Mouse (Mus musculus) embryo, embryonic 11 days (tissue): ENCODE results near the gene Pgk1.
"Not testable (repeated sequence)": the region's sequence is repeated elsewhere in the genome, so short reads cannot be mapped to it uniquely, and the experiment has no call there.

ENCODE experiments used
- DNase-seq: peaks from one replicate; pipeline ENCODE4 v3.0.0-alpha.2; 2015

Pgk1 gene

DNA sequence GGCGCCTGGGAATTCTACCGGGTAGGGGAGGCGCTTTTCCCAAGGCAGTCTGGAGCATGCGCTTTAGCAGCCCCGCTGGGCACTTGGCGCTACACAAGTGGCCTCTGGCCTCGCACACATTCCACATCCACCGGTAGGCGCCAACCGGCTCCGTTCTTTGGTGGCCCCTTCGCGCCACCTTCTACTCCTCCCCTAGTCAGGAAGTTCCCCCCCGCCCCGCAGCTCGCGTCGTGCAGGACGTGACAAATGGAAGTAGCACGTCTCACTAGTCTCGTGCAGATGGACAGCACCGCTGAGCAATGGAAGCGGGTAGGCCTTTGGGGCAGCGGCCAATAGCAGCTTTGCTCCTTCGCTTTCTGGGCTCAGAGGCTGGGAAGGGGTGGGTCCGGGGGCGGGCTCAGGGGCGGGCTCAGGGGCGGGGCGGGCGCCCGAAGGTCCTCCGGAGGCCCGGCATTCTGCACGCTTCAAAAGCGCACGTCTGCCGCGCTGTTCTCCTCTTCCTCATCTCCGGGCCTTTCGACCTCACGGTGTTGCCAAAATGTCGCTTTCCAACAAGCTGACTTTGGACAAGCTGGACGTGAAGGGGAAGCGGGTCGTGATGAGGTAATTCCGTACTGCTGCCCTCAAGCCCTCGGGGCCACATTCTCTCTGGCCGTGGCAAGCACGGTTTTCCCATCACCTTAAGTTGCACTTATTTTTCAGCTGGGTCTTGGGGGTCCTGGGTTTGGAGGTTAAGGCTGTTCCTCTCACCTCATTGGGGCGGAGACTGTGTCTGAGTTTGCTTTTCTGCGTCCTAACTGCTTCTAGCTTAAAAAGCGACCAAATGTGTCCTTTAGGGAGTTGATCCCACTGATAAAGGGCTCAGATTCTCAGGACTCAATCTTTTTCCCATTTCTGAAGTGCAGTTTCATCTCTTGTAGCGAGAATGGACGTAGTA, at the start of gene Pgk1:
Gene Pgk1 (plus strand): TSS at position 388 of the 937 bp plus-strand sequence.
- DNase-seq = peak; percentile 94

DNA sequence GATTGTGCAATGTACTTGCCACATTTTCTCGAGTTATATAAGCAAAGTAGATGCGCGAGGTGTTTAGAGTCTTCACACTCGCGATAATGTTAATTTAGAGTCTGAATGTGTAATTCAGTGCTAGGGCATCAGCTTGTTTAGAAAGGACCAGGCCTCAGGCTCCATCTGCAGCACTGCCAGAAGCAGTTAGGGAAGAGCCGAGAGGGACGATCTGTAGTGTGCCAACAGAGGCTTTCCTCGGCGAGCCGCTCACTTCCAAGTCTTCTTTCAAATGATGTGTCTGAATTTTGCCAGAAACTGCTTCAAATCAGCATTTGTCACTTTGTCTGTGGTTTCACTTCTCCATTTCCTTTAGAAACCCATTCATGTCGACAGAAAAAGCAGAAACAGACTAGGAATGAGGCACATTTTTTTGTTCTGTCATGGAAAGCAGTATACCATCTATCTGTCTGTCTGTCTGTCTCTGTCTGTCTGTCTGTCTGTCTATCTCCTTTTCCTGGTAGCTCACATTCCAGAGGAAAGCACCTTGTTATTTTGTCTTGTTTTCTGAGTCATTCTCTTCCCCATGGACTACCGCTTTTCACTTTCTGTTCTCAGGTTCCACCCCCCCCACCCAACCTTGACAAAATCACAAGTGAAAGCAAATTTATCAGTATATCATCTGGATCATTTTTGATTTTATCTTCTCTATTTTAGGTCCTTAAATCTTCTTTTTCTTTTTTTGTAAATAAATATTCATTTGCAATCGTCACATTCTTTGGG, 47.4 kb upstream of the Pgk1 start:
- no peak for DNase-seq

GRCm38 (mm10) chrX:106142936-106143335, 44.0 kb upstream of the Pgk1 start, which contains the start of gene Tlr13:
Gene Tlr13 (plus strand): TSS chrX:106143204.
- no peak for DNase-seq

- no peak for DNase-seq
Observed at GRCm38 (mm10) chrX:106148185-106148584, 38.7 kb upstream of the Pgk1 start.

DNA sequence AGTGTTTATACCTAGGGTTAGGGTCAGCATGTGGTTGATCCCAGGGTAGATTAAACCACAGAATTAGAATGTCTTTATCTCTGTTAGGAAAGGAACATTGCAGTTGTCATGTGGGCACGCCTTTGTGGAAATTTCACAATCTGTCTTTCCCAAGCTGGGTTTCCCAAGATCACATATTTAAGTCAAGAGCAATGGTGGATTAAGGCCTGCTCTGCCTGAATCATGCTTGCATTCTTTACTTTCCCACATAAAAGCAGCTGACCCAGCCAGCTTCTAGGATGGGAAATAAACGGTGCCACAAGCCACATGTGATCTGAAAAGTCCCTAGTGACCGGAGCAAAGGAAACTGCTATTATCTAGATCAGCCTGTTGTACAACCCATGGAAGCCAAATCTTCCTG, 37.4 kb upstream of the Pgk1 start:
- no peak for DNase-seq

DNA sequence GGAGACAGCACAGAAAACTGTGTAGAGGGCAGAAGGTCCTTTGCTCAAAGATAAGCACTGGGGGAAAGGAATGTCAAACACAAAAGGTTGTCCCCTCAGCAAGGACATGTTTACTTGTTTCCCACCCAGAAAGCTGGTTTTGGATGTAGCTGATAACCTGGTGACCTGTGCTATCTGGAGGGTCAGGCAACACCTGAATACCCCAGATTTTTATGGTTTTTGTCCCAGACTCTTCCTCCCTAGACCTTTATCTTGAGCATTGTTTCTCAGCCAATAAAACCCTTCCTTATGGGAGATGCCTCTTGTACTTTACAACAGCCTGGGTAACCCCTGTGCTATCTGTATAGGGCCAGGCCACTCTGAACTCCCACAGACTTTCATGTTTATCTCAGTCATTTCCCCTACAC, 32.7 kb upstream of the Pgk1 start:
- no peak for DNase-seq

DNA sequence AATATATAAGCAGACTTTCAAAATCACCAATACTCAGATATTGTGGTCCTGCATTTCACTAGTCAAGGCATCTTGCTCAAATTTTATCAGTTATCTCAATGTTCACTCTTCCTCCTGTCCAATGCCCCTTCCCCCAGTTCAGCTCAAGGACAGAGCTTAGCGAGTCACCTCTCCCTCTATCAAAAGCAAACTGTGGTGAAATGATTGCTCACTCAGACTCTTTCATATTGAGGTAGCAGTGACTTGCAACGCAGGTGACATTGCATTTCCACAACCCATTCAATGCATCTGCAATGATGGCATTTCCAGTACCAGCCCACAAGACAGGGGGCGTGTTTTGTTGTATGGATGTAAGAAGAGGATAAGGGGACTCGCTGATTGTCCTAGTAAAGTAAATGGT, 31.0 kb upstream of the Pgk1 start:
- no peak for DNase-seq

- no peak for DNase-seq
Observed at GRCm38 (mm10) chrX:106163995-106164394, 22.9 kb upstream of the Pgk1 start.

DNA sequence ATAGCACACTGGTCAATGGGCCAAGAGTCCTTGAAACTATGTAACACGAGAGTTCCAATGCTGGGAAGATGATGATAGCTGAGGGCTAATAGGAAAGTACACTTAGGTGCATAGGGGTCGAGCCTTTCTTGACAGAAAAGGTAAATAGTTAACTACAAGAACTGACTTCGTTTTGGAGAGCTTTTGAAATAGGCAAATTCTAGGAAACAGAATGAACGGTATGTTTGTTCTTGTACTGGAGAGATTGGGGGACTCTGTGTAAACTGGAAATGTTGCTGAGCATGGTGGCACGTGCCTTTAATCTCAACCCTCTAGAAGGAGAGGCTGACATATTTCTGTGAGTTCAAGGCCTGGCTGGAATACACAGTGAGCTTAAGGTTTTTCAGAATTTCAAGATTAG, 22.3 kb upstream of the Pgk1 start:
- DNase-seq = no peak

DNA sequence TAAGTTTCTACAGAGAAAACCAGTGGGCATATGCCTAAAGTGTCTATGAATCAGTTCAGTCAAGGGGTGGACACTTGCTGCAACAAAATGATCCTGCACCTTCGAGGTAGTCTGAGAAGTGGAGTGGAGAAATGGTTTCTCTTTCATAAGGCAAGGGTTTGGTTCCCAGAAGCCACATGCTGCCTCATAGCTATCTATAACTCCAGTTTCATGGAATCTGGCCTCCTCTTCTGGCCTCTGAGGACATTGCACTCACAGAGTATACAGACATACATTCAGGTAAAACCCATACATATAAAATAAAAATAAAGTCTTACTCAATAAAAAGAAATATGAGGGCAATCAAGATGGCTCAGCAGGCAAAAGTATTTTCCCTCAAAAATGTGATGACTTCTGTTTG, 21.8 kb upstream of the Pgk1 start:
- DNase-seq = no peak

- DNase-seq = peak; percentile 81
Observed at GRCm38 (mm10) chrX:106171106-106171852, 15.6 kb upstream of the Pgk1 start.

DNA sequence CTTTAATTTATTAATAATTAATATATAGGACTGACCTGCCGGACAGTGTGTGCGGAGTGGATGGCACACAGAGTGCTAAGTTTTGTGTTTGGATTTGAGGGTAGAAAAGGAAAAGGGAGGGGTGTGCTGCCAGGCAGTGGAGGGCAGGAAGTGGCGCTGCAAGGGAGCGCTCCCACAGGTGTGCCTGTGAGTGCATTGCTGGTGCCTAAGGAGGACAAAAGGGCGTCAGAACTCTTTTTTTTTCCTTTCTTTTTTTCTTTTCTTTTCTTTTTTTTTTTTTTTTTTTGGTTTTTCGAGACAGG, 15.1 kb upstream of the Pgk1 start:
- no peak for DNase-seq

- no peak for DNase-seq
Observed at GRCm38 (mm10) chrX:106176331-106176730, 10.6 kb upstream of the Pgk1 start.

DNA sequence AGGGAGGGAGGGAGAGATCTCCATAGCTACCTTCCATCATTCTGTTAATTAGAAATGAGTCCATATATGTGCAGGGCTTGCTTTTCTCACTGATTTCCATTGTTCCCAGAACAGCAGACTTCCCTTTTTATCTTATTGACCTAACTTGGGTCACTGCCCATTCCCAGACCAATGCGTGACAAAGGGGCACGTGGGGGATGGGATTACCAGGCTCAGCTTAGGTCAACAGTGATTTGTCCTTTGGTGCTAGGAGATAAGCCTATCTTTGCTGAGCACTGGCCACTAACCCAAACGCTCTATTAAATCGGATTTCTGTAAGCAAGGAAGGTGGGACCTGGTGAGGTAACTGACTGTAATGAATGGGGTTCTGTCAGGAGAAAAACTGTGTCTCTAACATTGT, 2.6 kb upstream of the Pgk1 start:
- peak; percentile 12 for DNase-seq

DNA sequence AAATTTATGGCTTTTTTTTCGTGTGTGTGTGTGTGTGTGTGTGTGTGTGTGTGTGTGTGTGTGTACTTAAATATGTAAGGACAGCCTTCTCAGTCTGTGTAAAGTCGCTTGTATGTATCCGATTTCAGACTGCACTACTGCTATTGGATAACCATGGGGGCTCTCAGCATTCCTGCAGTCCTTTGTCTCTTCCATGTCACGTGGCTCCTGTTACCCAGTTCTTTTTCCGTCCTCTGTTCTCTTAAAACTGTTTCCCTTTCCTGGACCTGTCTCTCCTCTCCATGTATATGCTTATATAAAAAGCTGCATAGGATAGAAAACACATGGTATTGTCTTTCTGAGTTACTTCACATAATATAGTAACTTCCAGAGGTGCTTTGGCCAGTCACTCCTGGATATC, 1.2 kb upstream of the Pgk1 start:
- DNase-seq = peak; percentile 69

DNA sequence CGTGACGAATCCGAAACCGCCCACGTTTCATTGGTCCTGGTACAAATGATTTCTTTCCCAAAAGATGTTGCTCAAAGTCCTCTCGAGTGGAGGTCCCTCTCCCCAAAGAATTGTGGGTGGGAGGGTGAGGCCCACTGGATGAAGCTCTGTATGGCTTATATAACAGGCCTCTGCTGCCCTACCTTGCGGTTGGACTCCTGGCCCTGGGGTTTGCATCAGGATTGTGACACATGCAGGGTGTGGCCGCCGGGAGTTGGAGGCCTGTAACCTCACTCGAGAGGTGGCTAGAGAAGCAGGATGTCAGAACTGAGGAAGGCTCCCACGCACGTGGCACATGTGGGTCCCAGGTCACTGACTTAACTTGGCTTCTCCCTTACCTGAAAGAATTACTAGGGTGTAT, 837 bp downstream of the Pgk1 start:
- peak; percentile 24 for DNase-seq

DNA sequence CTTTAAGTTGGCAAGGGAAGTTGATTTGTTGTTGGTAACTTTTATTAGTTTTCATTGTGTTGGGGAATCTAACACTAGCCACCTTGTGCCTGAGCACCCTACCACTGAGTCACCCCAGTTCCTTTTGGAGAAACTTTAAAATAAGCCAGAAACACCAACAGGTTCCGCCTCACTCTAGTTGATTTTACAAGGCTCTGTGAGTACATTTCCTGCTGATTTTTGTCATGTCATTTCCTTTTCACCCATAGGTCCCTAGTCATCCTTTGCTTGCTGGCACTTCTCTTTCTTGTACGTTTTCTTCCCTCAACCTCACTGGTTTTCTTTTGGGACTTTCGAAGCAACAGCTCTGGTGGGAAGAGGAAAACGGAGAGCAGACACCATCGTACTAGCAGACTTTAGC, 2.5 kb downstream of the Pgk1 start:
- DNase-seq = no peak

- no peak for DNase-seq
Observed at GRCm38 (mm10) chrX:106190091-106190490, 3.2 kb downstream of the Pgk1 start.

- not testable (repeated sequence) for DNase-seq
Observed at GRCm38 (mm10) chrX:106194361-106194760, 7.5 kb downstream of the Pgk1 start.

GRCm38 (mm10) chrX:106197308-106197707, 10.4 kb downstream of the Pgk1 start:
- DNase-seq = no peak

GRCm38 (mm10) chrX:106198904-106199303, 12.0 kb downstream of the Pgk1 start:
- no peak for DNase-seq

DNA sequence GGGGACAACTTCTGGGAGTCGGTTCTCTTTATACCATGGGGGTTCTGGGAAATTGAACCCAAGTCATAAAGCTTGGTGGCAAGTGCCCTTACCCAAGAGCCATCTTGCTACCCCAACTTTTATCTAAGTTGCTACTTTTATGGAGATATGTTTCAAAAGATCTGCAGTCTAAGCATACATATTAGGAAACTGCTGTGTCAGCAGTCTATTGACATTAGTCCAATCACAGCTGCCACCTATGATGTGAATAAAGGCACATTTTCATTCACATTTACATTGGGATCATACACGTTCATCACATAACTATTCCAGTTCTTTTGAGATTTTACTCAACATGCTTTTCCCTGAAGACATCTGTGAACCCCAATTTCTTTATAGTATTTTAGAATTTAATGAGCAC, 22.2 kb downstream of the Pgk1 start:
- no peak for DNase-seq
